Mouse (Mus musculus) cortical plate, adult 2 months (tissue): ENCODE data around the gene Oprd1.

Experiments
- CTCF ChIP-seq: fragments of 200-500 bp; IDR thresholded peaks from 2 replicates; pipeline ENCODE4 v1.5.1; 2011; ENCODE audit warnings: mild to moderate bottlenecking, control low read depth, low read length; ENCODE audit not compliant: insufficient read depth; ENCODE audit errors: extremely low read depth
- POLR2A ChIP-seq: fragments of 200-500 bp; IDR thresholded peaks from 2 replicates; pipeline ENCODE4 v1.6.1; 2011; ENCODE audit warnings: mild to moderate bottlenecking, low read length, control low read depth; ENCODE audit not compliant: insufficient read depth; ENCODE audit errors: extremely low read depth

DNA sequence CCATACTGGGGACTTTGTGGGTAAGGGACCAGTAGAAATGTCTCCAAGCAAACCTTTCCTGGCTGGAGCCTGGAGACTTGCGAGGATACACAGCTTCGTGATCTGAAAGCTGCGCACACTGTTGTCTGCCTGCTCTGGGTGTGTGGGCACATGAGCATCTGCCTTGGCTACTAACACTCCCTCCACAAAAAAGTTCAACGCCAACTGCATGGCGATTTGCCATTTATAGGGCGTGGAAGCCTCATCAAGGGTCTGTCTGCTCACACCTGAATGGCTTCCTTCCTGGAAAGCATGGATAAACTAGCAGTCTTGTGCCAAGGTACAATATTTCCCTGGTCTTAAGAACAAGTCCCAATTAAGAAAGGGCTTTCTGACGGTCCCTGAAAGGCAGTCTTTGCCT lies 12.5 kb downstream of the Oprd1 start:
- TF ChIP-seq POLR2A: no peak
- no peak for TF ChIP-seq CTCF
